Mouse (Mus musculus) small intestine, adult 2 months (tissue): ENCODE measurements around the gene Dgke.

Experiments
- CTCF ChIP-seq: fragments of 200-500 bp; IDR thresholded peaks from 2 replicates; pipeline ENCODE4 v1.5.1; 2012; ENCODE audit warnings: low read depth, mild to moderate bottlenecking, control low read depth, inconsistent platforms, low read length, moderate library complexity, mixed read lengths; ENCODE audit not compliant: insufficient replicate concordance, insufficient read length; ENCODE audit errors: extremely low read depth
- POLR2A ChIP-seq: fragments of 200-500 bp; IDR thresholded peaks from 2 replicates; pipeline ENCODE4 v1.6.1; 2012; ENCODE audit warnings: low read depth, mild to moderate bottlenecking, control low read depth, inconsistent platforms, low read length, moderate library complexity

DNA sequence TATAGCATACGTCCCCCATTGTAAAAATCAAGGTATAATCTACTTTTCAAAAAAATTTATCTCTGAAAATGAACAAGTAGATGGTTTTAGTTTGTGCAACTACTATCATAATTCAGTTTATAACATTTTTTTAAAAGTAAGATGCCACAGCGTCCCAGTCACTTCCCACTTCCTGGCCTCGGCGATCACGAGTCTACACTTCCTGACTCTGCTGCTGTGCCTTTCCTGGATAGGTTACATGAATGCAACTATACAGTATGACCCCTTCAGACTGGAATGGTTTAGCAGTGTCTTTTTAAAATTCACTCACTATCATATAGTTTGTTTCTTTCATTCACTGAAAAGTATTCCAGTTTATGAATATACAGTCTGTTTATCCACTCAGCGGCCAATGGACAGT lies 14.9 kb downstream of the Dgke start:
- TF ChIP-seq CTCF, result no peak
- no peak for TF ChIP-seq POLR2A
